ENCODE assay signal across 15 mouse cellular contexts in genomic region chr10:67291087-67291486, GRCm38 (mm10). TPM values are rescaled to one million over a fixed set of nuclear protein-coding genes. Genes with fewer than 3 reads are reported as not detected.
DNase-seq lines count a peak whose midpoint lies in the region; ATAC-seq lines count a peak whose summit lies in the region.
"Had no signal": no experiment of that assay in that cellular context is flagged by ENCODE, and none has a peak within 500 bp of the region (broad histone marks: within the 10 kb centered on the region; RNA-seq: fewer than 3 reads in every experiment).

No protein-coding gene starts in this region.

- H3K9ac ChIP-seq in heart, embryonic 11.5 days (ENCODE audit: low read depth, low read length), result no peak overlapping the region
- H3K9ac ChIP-seq: intestine, embryonic 15.5 days; liver, embryonic 14.5 days had no signal

- peak; percentile 94 for DNase-seq in heart, adult 11 months
- peak; percentile 14 for DNase-seq in ovary, postnatal 36 days (ENCODE audit: low spot score)
- DNase-seq in ovary, postnatal 10 days (ENCODE audit: low spot score), result no peak
- DNase-seq in left cerebral cortex, postnatal 10 days (ENCODE audit: extremely low spot score in 1 of 2, low spot score in 2 of 2), result no peak
- no peak for DNase-seq in kidney, postnatal 4 days
- DNase-seq: cerebellum, adult 8-10 months; thymus, postnatal 4 days had no signal

- no peaks in the 10 kb centered on the region for H3K9me3 ChIP-seq in heart, embryonic 11.5 days (replicated peaks; ENCODE audit: control insufficient read depth, low read length)
- H3K9me3 ChIP-seq: embryonic facial prominence, embryonic 10.5 days; heart, embryonic 10.5 days; intestine, embryonic 15.5 days; megakaryocyte, embryonic 14.5 days had no signal

- intact Hi-C loops in left cerebral cortex, postnatal 10 days (cut with DNase I), result no loop called here

- no peak overlapping the region for H3K4me3 ChIP-seq in heart, embryonic 11.5 days (ENCODE audit: low read depth, low read length)
- no peak overlapping the region for H3K4me3 ChIP-seq in brown adipose tissue, adult 24 weeks (ENCODE audit: insufficient read depth, low read depth, low read length)
- H3K4me3 ChIP-seq: embryonic facial prominence, embryonic 10.5 days; heart, embryonic 10.5 days; intestine, embryonic 15.5 days; megakaryocyte, embryonic 14.5 days had no signal

- no peaks in the 10 kb centered on the region for H3K36me3 ChIP-seq in heart, embryonic 11.5 days (ENCODE audit: control insufficient read depth, insufficient read depth, low read length)
- H3K36me3 ChIP-seq: embryonic facial prominence, embryonic 10.5 days; heart, embryonic 10.5 days; intestine, embryonic 15.5 days had no signal

- no peak for ATAC-seq in heart, embryonic 11.5 days (replicated peaks; ENCODE audit: insufficient number of reproducible peaks, low FRiP score, low TSS enrichment)
- ATAC-seq: intestine, embryonic 15.5 days; Patski had no signal

- H3K27me3 ChIP-seq in heart, embryonic 11.5 days (ENCODE audit: control insufficient read depth, insufficient read depth, low read length), result no peaks in the 10 kb centered on the region
- H3K27me3 ChIP-seq: intestine, embryonic 15.5 days; megakaryocyte, embryonic 14.5 days; Patski had no signal

- no peak overlapping the region for H3K27ac ChIP-seq in heart, embryonic 11.5 days (ENCODE audit: low read depth, low read length)
- H3K27ac ChIP-seq in brown adipose tissue, adult 24 weeks (replicated peaks; ENCODE audit: low read depth, low read length), result peak overlapping the region; percentile 93
- H3K27ac ChIP-seq: embryonic facial prominence, embryonic 10.5 days; heart, embryonic 10.5 days; intestine, embryonic 15.5 days; liver, embryonic 14.5 days had no signal

- no peak overlapping the region for H3K4me2 ChIP-seq in heart, embryonic 11.5 days
- H3K4me2 ChIP-seq: intestine, embryonic 15.5 days had no signal

- peaks cover 4% of the 10 kb centered on the region; the same call in 1 of the 2 replicates for H3K4me1 ChIP-seq in heart, embryonic 11.5 days (ENCODE audit: control insufficient read depth, insufficient read depth, low read length)
- peaks cover 9% of the 10 kb centered on the region; the same call in 1 of the 2 replicates for H3K4me1 ChIP-seq in brown adipose tissue, adult 24 weeks (ENCODE audit: control insufficient read depth, insufficient read depth, insufficient read length, low read length)
- H3K4me1 ChIP-seq: embryonic facial prominence, embryonic 10.5 days; intestine, embryonic 15.5 days had no signal

- WGBS in heart, embryonic 11.5 days (ENCODE audit: insufficient replicate concordance), result 51% methylated on average over 8 of the region's 8 CpGs

RNA-seq across cellular contexts. Expression of gene Nrbf2, which starts 6.0 kb away (rescaled TPM):
- 35.7 and 36.1 TPM in 2 replicates for polyA plus RNA-seq in heart, embryonic 11.5 days (2014; fragmentation: Nextera tagmentation; extraction: Ambion mirVana)
- polyA plus RNA-seq in brown adipose tissue, adult 24 weeks (2012; ENCODE audit: insufficient read depth, insufficient read length, missing spikeins), result 18.6 and 70.7 TPM in 2 replicates
- total RNA-seq in left cerebral cortex, postnatal 10 days (2021), result 10 to 100 TPM; 13.9 to 15.8 TPM

Comparison
In these comparisons a context has a peak if more than half of its experiments do, and no peak if none do; other contexts are left out.
1. DNase-seq: peak in heart, adult 11 months (single experiment) and ovary, postnatal 36 days (single experiment); none in ovary, postnatal 10 days (single experiment), left cerebral cortex, postnatal 10 days (0 of 2) and kidney, postnatal 4 days (0 of 2).